Mouse (Mus musculus) thymus, adult 2 months (tissue): ENCODE results near the gene Ppwd1. TPM values are rescaled to one million over a fixed set of nuclear protein-coding genes. Genes with fewer than 3 reads are reported as not detected.

Experiments used
- DNase-seq: peaks from one replicate; pipeline ENCODE4 v3.0.0; 2021
- H3K27ac ChIP-seq: fragments of 200-500 bp; 2 replicates; pipeline ENCODE4 v1.5.1; 2012; ENCODE audit warnings: low read length, control low read depth; ENCODE audit not compliant: control insufficient read depth, insufficient read depth
- H3K27me3 ChIP-seq: fragments of 200-500 bp; 2 replicates; pipeline ENCODE4 v1.6.1; 2012; ENCODE audit warnings: mild to moderate bottlenecking, low read length, moderate library complexity, mixed read lengths; ENCODE audit not compliant: control insufficient read depth, insufficient read depth
- H3K36me3 ChIP-seq: fragments of 200-500 bp; 2 replicates; pipeline ENCODE4 v1.6.1; 2012; ENCODE audit warnings: mild to moderate bottlenecking, low read length, moderate library complexity; ENCODE audit not compliant: control insufficient read depth, insufficient read depth
- H3K4me1 ChIP-seq: fragments of 200-500 bp; replicated peaks from 2 replicates; pipeline ENCODE4 v1.6.1; 2012; ENCODE audit warnings: low read length; ENCODE audit not compliant: control insufficient read depth, insufficient read depth
- H3K4me3 ChIP-seq: fragments of 200-500 bp; 2 replicates; pipeline ENCODE4 v1.5.1; 2012; ENCODE audit warnings: mild to moderate bottlenecking, low read length, control low read depth, moderate library complexity; ENCODE audit not compliant: control insufficient read depth, insufficient read depth
- CTCF ChIP-seq: fragments of 200-500 bp; IDR thresholded peaks from 2 replicates; pipeline ENCODE4 v1.5.1; 2012; ENCODE audit warnings: mild to moderate bottlenecking, control low read depth, low read length, moderate library complexity, borderline replicate concordance; ENCODE audit not compliant: control insufficient read depth, poor library complexity, insufficient read depth; ENCODE audit errors: extremely low read depth
- POLR2A ChIP-seq: fragments of 200-500 bp; IDR thresholded peaks from 2 replicates; pipeline ENCODE4 v1.6.1; 2012; ENCODE audit warnings: mild to moderate bottlenecking, low read length, control low read depth, moderate library complexity; ENCODE audit not compliant: control insufficient read depth, poor library complexity, insufficient read depth; ENCODE audit errors: extremely low read depth
- WGBS: fragments of 180-500 bp; shearing (Covaris S2); methylation state at CpG from one replicate; pipeline ENCODE4 v1.1.7; 2018; 5-methylcytosine and 5-hydroxymethylcytosine counted together
- polyA plus RNA-seq: library from polyadenylated mRNA; depleted of rRNA; stranded (reverse); fragments of >200 nt; gene quantifications from 2 replicates; pipeline ENCODE4 v1.2.3, GENCODE M21; 2012

Ppwd1 gene
- polyA plus RNA-seq, 1 experiment = 2.7 TPM

DNA sequence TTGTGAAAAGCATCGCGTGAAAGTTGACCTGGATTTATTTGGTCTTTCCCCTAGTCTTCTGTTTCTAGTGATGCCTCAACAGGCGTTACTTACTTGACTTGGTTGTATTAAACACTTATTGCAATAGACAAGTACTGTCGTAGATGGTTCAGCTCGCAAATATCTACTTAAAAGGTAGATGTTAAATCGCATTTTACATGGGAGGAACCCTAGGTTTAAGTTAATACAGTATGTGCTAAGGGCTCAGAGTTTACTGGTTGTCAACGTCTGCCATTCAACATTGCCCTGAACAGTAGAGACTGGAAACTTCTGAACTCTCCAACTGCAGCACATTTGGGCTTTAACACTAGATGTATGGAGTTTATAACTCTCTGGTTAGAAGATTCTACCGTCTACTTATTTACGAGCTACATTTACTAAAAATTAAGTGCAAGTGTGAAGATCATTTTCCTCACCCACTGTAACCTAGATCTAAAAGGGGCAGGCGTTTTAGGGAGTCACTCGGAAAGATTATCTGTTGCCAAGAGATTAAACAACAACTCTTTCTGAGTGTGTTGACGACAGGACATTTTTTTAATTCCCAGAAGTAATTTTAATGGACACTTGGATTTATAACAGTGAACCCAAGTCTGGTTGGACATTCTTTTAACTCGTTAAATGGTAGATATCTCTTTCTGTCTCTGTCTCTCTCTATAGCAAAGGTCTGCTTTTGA, 49.3 kb downstream of the Ppwd1 start:
- 24% methylated on average over 13 of the region's 13 CpGs for WGBS
- Histone ChIP-seq H3K27ac (peak overlapping the region; percentile 38; the same call in 1 of the 2 replicates), H3K36me3 (peaks cover 8% of the 10 kb centered on the region), H3K4me1 (peaks cover 3% of the 10 kb centered on the region), H3K4me3 (peak overlapping the region; percentile 82), H3K27me3 (no peaks in the 10 kb centered on the region)
- no peak for DNase-seq
- no peak for TF ChIP-seq POLR2A
- TF ChIP-seq CTCF = no peak; the same call in 1 of the 2 replicates

GRCm38 (mm10) chr13:104178650-104179121, 50.0 kb downstream of the Ppwd1 start, which contains the start of gene Trim23:
TSS of gene Trim23 (plus strand) at chr13:104178797.
- peak; percentile 94 for DNase-seq
- peaks cover 3% of the 10 kb centered on the region for H3K4me1 ChIP-seq
- H3K27ac ChIP-seq = peak within 1 kb of the TSS; percentile 66
- H3K4me3 ChIP-seq = peak within 1 kb of the TSS; percentile 82
- 1% methylated on average over 38 of the region's 38 CpGs for WGBS
- peaks cover 10% of the 10 kb centered on the region for H3K36me3 ChIP-seq
- peak; percentile 78; the same call in 1 of the 2 replicates for TF ChIP-seq CTCF
- peak; percentile 94 for TF ChIP-seq POLR2A
- no peaks in the 10 kb centered on the region for H3K27me3 ChIP-seq

GRCm38 (mm10) chr13:104177796-104178649, 50.6 kb downstream of the Ppwd1 start, which contains the start of gene Trappc13:
TSS of gene Trappc13 (minus strand) at chr13:104178469.
- Histone ChIP-seq H3K27ac (peak within 1 kb of the TSS; percentile 66), H3K4me1 (peaks cover 3% of the 10 kb centered on the region), H3K27me3 (no peaks in the 10 kb centered on the region), H3K4me3 (peak within 1 kb of the TSS; percentile 82), H3K36me3 (peaks cover 10% of the 10 kb centered on the region)
- peak; percentile 82 for DNase-seq
- WGBS = under 1% methylated on average over 32 of the region's 32 CpGs
- TF ChIP-seq CTCF (no peak), POLR2A (no peak)

- TF ChIP-seq CTCF (no peak), POLR2A (no peak)
- WGBS = 36% methylated on average over 3 of the region's 3 CpGs
- no peak for DNase-seq
- Histone ChIP-seq H3K4me3 (no peak overlapping the region), H3K36me3 (peaks cover 10% of the 10 kb centered on the region), H3K27ac (no peak overlapping the region), H3K27me3 (no peaks in the 10 kb centered on the region), H3K4me1 (peaks cover 3% of the 10 kb centered on the region)
Measured at GRCm38 (mm10) chr13:104176874-104177273, 51.8 kb downstream of the Ppwd1 start.

GRCm38 (mm10) chr13:104172498-104172897, 56.1 kb downstream of the Ppwd1 start:
- Histone ChIP-seq H3K4me1 (peaks cover 3% of the 10 kb centered on the region), H3K36me3 (peaks cover 23% of the 10 kb centered on the region), H3K27ac (no peak overlapping the region), H3K4me3 (no peak overlapping the region), H3K27me3 (no peaks in the 10 kb centered on the region)
- TF ChIP-seq POLR2A (no peak), CTCF (no peak)
- no peak for DNase-seq

DNA sequence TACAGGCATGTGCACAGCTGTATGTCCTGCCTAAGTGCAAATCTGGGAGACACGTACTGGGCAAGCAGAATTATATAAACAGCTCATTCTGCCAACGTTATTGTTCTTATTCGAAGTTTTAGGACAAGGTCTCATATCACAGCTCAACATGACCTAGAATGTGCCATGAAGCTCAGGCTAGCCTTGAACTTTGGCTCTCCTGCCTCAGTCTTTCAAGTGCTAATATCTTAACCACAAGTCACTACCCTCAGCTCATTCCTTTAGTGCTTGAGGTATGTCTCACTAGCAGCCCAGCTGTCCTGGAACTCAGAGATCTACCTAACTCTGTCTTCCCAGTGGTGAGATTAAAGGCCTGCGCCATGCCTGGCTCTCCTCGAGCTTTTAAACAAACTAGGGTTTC, 56.9 kb downstream of the Ppwd1 start:
- TF ChIP-seq CTCF = no peak
- TF ChIP-seq POLR2A = no peak
- H3K27me3 ChIP-seq = no peaks in the 10 kb centered on the region
- no peak overlapping the region for H3K4me3 ChIP-seq
- peaks cover 3% of the 10 kb centered on the region for H3K4me1 ChIP-seq
- peaks cover 29% of the 10 kb centered on the region for H3K36me3 ChIP-seq
- no peak overlapping the region for H3K27ac ChIP-seq
- DNase-seq = no peak
- 95% methylated on average over 5 of the region's 5 CpGs for WGBS
